Mouse (Mus musculus) fat pad, adult 2 months (tissue): ENCODE measurements at regions not wholly inside any gene's neighbourhood (a gene's known extent, or its start where the extent isn't known, plus 50 kb on each side); places are given as distances from the start of the nearest gene placed in this dataset.
"Not testable (repeated sequence)": the region's sequence is repeated elsewhere in the genome, so short reads cannot be mapped to it uniquely, and the experiment has no call there.

ENCODE experiments used
- DNase-seq: peaks from one replicate; pipeline ENCODE4 v3.0.0-alpha.2; 2011; ENCODE audit warnings: low read depth, low spot score; ENCODE audit errors: extremely low read depth

DNA sequence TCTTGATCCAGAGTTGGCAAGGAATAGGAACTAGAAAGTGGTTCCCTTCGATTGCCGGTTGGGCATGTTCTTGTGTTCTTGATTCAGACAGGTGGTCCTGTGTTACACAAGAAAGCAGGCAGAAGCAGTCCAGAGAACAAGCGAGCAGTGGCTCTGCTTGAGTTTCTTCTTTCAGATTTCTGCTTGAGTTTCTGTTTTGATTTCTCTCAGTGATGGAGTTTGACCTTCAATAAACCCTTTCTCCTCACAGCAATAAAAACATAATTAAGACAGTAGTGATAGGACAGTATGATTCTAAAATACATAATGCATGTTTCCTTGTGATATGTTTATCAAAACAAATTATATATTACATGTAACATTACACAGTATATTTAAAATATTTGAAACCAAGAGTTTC lies 59.1 kb downstream of the Klf6 start:
- no peak for DNase-seq

DNA sequence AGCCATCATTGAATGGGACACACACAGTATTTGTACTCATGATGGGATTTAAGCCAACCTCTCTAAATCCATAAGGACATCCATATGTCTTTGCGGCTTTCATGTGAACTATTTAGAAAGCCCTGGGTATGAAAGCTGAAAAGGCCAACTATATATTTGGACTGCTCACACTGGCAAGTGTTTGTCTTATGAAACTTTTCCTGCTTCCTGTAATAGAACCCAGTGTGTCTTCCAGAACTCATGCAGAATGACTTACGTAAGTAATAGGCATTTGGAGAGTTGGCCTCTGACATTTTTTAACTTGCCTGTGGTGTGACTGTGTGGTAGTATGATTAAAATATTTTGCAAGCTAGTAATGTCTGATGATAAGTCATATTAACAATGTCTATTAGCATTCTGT lies 70.2 kb downstream of the Klf6 start:
- peak; percentile 45 for DNase-seq

DNA sequence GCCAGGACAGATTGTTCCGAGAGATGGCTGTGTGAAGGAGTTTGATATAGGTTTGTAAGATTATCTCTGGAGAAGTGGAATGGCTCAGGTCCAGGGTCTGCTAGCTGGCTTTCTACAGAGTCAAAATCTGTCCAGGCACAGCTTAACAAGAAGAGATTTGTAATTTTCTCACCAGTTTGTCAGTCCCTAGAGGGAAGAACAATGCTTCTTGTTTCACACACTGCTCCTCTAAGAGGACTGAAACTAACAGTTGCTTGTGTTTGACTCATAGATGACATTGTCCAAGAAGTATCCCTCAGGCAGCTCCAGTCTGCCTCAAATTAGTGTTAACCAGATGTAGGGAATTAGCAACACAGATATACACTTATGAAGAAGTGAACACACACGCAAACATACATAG lies 76.2 kb downstream of the Klf6 start:
- DNase-seq: no peak

DNA sequence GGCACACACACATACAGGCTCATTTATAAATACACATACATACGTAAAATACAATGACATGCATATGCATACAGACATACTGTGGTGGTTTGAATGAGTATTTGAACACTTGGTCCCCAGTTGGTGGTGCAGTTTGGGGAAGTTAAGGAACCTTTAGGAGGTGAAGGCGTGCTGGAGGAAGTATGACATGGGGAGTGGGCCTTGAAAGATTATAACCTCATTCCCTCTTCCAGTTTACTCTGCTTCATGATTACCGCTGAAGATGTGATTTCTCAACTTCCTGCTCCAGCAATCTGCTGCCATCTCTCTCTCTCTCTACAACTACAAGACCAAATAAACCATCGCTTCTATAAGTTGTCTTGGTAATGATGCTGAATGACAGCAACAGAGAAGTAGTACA lies 76.7 kb downstream of the Klf6 start:
- DNase-seq: no peak

DNA sequence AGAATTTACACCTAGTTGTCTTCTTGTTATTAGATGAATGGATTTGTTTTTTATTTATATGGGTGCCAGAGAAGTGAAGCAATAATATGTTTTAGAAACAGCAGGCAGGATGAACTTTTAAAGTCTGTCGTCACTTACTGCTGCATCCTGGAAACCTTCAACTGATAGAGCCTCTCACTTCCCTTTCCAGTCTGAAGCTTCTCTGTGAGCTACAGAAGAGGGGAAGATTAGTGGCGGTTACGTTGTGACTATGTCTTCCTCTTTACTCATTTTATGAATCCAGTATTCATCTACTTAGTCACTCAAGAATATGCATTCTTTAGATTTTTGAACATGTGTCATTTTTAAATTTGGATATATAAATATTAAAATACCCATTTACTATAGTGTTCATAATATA lies 78.1 kb downstream of the Klf6 start:
- no peak for DNase-seq

DNA sequence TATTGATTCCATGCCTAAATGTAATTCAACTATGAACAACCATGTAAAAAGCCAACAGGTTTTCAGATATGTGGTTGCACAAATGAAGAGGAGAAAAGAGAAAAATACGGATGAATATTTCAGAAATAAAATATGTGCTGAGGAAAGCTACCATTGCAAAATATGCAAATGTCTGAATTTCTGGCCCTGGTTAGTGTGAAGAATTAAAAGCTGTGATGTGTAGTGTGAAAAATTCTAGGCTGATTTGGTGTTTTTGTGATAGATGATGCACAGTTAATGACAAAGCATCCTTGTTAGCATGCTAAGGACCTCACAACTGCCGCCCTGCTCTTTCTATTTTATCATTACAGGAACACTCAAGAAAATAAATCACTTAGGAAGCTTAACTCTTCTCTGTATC lies 91.6 kb downstream of the Klf6 start:
- DNase-seq: no peak

DNA sequence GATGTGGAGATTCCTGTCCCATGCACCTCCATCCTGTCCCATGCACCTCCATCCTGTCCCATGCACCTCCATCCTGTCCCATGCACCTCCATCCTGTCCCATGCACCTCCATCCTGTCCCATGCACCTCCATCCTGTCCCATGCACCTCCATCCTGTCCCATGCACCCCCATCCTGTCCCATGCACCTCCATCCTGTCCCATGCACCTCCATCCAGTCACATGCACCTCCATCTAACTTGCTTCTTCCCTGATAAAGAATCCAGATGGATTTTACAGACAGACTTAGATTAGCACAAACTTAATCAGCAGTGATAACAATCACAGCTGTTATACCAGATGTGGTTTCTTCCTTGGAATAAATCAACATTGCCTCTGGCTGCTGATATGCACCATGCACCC lies 93.8 kb downstream of the Klf6 start:
- not testable (repeated sequence) for DNase-seq

DNA sequence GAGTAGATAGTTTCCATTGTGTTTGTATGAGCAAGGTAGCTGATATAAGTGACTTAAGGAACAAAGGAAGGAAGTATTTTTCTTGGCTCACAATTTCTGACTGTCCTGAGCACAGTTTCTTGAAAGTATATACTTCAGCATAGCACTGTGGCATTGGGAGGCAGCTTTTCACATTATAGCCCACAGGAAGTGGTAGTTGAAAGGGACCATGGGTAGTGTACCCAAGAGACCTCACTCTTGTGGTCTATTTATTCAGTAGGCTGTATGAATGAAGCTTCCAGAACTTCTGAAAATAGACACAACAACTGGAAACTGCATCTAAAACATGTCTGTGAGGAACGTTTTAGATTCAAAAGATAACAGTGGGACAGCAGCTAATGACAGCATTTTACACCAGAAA lies 94.9 kb downstream of the Klf6 start:
- DNase-seq: no peak

DNA sequence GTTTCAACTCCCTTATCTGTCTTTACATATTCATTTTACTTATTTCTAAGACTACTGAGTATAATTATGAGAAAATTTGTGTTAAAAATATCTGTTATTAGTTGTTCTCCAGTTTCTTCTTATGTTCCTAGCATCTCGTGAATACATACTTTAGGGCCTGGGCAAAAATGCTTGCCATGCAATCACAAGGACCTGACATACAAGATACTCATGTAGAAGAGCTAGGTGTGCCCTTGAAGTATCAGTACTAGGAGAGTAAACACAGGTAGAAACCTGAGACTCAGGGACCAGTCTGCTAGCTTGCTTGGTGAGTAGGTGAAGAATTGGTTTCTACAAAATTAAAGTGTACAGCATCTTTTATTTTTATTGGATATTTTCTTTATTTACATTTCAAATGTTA lies 101.7 kb downstream of the Klf6 start:
- no peak for DNase-seq

DNA sequence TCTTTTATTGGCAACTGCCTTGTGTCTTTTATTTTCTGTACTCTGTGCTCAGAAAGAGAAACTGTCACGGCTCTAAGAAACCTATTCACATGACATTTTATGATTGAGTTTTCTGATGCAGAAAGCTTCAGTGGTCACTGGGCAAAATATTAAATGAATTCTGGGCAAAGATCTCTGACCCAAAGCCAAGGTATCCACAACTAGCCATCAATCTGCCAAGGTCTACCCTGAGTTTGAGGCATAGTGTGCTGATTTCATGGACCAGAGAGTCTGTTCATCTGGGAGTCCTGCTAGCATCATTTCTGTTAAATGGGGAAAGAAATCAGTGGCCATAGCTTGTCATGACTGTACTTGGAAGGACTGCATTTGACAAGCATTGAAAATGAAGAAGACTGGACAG lies 103.3 kb downstream of the Klf6 start:
- DNase-seq: no peak

DNA sequence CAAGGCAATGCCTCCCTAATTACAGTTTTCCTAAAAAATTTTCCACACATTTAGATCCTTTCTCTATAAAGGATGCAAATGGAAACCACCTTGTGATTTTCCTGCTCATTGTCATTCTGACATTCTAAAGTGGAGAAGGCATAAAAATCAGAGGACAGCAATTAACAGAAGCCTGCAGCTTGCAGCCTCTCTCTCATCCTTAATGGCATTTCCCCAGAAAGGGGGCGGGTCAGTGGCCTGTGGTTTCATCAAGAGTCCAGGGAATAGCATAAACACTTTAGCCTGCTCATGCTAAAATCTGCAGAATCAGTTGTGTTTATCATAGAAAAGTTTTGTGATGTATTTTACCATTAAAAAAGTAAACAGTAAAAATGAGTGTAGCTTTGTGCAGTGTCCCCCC lies 117.3 kb downstream of the Klf6 start:
- no peak for DNase-seq

DNA sequence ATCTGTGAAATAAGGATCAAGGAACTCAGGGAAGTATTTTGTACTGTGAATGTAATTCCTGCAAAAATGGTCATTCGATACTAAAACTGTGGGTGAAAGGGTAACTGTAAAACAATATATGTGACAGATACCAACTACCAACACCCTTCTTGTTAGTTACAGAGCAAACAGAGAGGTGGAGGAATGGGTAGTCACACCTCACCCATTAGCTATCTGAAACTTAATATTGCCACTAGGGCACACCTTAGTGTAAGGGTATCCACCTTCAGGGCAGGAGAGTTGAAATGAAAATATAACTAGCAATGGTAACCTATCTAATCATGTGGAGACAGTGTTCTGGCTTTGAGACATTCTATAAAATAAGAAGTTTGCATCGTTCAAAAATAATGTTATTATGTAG lies 126.2 kb downstream of the Klf6 start:
- no peak for DNase-seq

DNA sequence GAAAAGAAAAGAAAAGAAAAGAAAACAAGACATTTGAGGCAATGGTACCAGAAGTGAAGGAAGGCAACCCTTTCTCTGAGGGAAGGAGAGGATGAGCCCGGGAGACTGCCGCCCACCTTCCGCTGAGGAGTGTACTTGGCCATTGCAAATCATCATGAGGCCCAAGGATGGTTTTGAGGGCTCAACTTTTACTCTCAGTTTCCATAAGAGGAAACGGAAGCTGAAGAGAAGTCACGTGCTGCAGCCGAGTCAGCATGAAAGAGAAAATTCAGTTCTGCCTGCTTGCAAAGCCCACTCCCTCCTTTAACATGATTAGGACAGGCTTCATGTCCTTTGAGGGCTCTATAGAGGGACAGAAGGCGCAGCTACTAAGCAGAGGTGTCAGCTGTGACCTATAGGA lies 127.1 kb downstream of the Klf6 start:
- DNase-seq: no peak

DNA sequence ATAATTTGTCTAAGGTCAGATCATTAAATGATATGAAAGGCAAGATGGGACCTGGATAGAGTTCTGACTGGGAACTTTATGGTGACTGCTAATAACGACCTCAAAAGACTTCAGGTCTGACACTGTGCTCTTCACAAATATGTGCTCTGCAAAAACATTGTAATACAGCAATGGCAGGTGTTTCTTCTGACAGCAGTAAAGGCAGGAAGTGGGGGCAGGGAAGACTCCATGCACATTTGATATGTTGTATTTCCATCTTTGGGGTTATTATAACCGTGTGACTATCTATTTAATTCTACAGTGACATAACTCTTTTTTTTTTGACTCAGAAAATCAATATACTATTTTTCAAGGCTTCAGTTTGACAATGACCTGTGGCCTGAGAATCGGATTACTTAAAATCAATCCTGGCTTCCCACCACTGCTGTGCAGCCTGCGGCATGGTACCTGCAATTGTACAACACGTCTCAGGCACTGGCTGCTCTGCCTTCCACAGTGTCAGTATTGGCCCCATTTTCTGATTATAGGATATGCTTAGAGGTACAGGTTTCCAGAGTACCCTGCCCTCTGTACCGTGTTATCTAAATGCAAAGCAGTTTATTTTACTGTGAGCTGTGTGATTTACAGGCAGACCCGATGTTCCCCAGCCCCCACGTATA lies 139.4 kb downstream of the Klf6 start:
- no peak for DNase-seq

DNA sequence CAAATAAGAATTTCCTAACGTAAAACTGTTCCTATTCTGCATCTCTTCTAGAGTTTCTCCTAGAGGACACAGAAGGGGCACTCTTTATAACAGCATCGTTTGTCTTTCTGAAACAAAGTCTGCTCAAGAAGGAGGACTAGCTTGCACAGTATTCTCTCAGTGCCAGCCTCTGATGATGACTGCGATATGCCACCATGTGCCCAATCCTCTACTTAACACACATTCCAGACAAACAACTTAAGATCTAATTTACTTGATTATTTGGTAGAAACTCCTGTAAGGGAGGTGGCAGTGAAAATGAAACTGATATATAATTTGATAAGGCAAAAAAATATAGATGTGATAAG lies 139.9 kb downstream of the Klf6 start:
- no peak for DNase-seq

DNA sequence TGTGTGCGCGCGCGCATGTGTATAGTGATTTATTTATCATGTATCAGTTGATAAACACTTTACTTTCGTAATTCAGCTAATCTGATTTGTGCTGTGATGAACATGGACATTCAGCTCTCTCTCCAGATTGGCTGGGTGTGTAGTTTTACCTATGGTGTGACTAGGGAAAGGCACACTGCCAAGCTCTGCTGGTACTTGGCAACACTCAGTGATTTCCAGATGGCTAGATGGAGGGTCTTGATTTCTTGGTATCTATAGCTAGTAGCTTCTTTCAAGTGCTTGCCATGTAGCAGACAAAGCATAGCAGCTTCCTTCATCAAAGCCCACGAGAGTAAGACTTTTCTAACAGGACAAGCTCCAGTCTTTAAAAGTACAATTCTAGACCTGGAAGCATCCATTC lies 144.6 kb downstream of the Klf6 start:
- DNase-seq: no peak

DNA sequence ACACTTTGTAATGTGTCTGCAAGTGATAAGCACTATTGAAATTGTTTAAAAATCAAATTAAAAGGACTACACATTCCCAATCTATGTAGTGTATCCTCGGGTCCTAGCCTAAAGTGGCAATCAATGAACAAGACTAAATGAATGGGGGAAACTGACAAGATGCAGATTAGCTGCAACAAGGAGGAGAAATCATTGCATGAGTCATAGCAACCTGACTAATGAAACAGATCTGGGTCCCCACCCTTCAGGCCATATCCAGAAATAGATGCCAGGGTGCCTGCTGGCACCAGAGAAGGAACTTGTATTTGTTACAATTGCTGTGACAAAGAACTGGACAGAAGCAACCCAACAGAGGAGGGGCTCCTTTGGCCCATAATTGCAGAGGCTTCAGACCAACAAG lies 148.4 kb downstream of the Klf6 start:
- DNase-seq: no peak

DNA sequence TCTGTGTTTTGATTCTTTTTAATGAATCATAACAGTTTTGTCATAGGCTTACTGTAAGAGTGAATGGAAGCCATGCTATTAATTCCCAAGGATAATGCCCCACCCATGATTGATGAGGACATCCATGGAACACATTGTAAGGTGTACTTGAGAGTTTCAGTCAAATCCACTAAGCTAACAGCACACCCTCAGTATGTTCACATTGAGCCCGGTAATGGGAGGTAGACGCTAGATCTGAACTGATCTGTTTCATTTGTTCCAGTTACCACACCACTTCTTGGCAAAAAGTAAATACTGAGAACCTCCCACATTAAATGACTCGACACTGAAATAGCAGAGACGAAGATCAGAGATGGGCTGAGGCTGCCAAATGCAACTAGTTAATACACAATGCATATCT lies 165.9 kb downstream of the Klf6 start:
- peak; percentile 88 for DNase-seq

DNA sequence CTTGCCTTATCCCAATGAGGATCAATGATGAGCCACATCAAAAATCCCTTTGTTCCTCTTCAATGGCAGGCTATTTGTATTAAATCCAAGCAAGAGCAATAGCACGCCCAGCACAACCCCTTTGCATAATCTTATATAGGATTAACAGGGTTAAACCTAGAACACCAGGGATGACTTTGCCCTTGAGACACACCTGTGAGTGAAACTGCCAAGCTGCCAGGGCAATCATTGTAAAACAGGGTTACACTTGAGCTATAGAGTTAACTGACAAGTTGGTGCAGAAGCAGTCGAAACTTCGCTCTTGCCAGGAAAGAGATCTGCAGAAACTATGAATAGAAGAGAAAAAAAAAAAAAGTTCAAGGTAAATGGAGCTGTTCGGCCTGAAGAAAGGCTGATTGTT lies 167.6 kb downstream of the Klf6 start:
- DNase-seq: peak; percentile 98

DNA sequence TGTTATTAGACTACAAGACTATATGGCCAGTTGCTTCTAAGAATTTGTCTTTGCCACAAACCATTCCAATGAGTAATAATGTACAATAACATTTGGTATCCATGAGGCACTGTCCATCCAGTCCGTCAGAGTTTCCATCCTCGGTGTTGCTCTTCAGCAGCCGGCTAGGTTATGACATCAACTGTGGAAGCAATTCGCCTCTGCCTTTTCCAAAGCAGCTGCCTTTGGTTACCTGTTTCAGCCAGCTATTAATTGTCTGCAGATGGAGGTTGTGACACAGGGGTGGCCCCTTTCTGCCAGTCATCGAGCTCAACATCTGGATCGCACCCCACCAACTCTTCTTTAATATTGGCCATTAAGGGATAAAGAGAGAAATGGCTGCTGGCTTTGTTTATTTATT lies 168.2 kb downstream of the Klf6 start:
- DNase-seq: no peak

DNA sequence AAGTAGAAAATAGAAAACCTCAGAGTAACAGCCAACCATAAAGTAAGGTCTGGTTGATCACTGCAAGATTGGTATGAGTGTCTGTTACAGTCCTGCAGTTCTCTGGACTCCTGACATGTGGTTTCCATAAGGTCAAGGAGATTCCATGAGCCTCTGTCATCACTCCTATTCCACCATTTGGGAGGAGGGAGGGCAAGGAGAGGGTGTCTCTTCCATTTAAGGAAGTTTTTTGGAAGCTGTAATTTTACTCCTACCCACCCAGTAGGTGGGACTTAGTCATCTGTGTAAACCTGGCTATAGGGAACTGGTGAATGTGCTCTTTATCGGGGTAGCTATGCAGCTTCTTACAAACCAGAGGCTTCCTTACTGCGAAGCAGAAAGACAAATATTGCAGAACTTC lies 168.8 kb downstream of the Klf6 start:
- DNase-seq: no peak

DNA sequence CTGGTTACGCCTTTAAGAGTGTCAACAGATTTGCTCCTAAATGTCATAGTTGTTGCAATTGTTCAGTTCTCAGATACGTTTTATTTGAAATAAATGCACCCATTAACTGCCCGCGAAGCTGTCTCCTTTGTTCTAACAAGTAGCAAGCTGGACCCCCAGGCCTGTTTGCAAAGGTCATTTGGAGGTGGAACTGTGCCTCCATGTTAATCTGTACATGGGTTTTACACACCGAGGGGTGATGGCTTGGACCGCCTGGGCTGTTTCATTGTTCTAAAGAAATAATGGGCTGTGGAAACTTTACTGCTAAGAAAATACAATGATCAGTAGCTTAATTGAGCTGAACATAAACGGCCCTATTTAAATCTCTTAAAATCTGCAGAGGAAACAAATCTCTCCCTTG lies 178.8 kb downstream of the Klf6 start:
- DNase-seq: no peak

DNA sequence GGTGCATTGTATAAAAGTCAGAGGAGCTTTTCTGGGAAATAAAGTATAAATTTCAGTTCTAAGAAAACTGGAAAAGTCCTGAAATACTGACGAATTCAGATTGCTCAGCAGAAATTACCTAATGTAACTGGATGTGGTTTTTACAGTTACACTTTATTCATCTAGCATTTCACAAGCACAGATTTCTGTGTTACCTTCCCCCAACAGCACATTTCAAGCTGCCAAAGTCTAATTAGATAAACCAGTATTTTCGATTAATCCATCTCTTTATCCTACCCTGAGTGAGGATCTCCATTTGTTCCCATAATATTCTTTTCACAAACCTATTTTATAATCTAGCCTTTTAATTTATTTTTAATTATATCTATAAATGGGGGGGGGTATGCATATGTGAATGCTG lies 179.4 kb downstream of the Klf6 start:
- DNase-seq: no peak

DNA sequence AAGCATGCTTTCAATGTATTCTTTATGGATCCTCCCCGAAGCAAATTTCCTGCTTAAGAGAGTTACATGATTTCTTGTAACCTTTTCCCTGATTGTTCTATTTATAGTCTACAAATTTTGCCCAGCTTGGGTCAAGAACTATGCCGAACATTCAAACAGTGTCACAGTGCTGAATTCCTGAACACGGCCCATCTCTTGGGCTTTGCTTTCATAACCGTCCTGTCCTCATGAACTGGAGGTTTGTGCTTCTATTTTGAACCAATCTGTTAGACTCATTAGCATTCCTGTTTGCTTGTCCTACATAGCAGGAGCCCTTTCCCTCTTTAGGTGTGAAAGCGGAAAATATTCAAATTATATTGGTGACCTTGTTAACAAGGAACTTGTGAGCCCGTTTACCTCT lies 181.2 kb downstream of the Klf6 start:
- DNase-seq: no peak
